ENCODE assay signal across 8 mouse cellular contexts in the genomic region with DNA sequence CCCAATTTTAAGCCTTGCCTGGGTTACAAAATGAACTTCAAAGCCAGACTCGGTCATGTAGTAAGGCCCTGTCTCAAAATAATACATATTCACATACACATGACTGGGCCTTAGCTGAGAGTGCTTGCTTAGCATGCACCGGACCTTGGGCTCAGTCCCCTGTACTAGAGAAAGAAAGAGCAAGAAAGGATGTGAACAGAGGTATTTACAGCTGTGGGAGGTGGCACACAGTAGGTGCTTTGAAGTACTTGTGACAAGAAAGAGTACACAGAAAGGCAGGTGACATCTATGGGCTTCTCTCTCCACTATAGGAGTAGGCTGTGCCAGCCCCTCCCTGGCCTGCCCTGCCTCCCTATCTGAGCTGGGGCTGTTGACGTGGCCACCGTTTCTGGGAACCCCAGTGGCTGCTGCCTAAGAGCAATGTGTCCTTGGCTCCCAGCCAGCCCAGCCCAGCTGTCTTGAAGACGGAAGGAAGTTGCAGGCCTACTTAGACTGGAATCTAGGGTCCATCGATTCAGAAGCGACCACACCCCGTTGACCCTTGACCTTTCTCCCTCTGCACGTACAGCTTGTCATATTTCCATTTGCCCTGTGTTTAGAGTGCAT. TPM values are rescaled to one million over a fixed set of nuclear protein-coding genes. Genes with fewer than 3 reads are reported as not detected.
DNase-seq lines count a peak whose midpoint lies in the region; ATAC-seq and TF ChIP-seq lines count a peak whose summit lies in the region.

No protein-coding gene starts in this region.

- no peaks in the 10 kb centered on the region for H3K36me3 ChIP-seq in hindbrain, postnatal 0 days (ENCODE audit: insufficient read depth, low read length)
- H3K36me3 ChIP-seq in hindbrain, embryonic 13.5 days = no peaks in the 10 kb centered on the region
- H3K36me3 ChIP-seq in stomach, postnatal 0 days (ENCODE audit: control insufficient read depth, insufficient read depth, low read length) = no peaks in the 10 kb centered on the region; the same call in 1 of the 2 replicates
- no peaks in the 10 kb centered on the region for H3K36me3 ChIP-seq in midbrain, embryonic 15.5 days (replicated peaks)

- no peak for ATAC-seq in hindbrain, postnatal 0 days
- no peak for ATAC-seq in hindbrain, embryonic 13.5 days (ENCODE audit: low FRiP score)
- peak; percentile 82 for ATAC-seq in activated CD4-positive, CD25-positive, alpha-beta regulatory T cell, adult 4 months
- ATAC-seq in megakaryocyte progenitor cell, adult 5-6 weeks (replicated peaks; ENCODE audit: poor library complexity) = peak; percentile 80
- peak; percentile 89 for ATAC-seq in stomach, postnatal 0 days (ENCODE audit: low FRiP score, low TSS enrichment)
- ATAC-seq in midbrain, embryonic 15.5 days (replicated peaks) = no peak

- DNase-seq in hindbrain, postnatal 0 days (ENCODE audit: low spot score) = peak; percentile 50
- peak; percentile 91 to 93 for DNase-seq in heart, adult 9 months (ENCODE audit: low spot score in 2 of 2)
- peak; percentile 72 for DNase-seq in layer of hippocampus, adult 9-11 months
- peak; percentile 96 for DNase-seq in stomach, postnatal 0 days (ENCODE audit: low spot score)

- peak overlapping the region; percentile 4; the same call in 1 of the 2 replicates for H3K27ac ChIP-seq in hindbrain, postnatal 0 days
- no peak overlapping the region for H3K27ac ChIP-seq in hindbrain, embryonic 13.5 days
- H3K27ac ChIP-seq in stomach, postnatal 0 days (replicated peaks) = peak overlapping the region; percentile 77
- no peak overlapping the region for H3K27ac ChIP-seq in midbrain, embryonic 15.5 days

- H3K27me3 ChIP-seq in hindbrain, postnatal 0 days (ENCODE audit: insufficient read depth, low read length) = no peaks in the 10 kb centered on the region
- H3K27me3 ChIP-seq in hindbrain, embryonic 13.5 days = 0 out of 2 replicates have a peak, but pooled peaks cover 2% of the 10 kb centered on the region
- H3K27me3 ChIP-seq in stomach, postnatal 0 days (ENCODE audit: control insufficient read depth, insufficient read depth, low read length) = no peaks in the 10 kb centered on the region
- no peaks in the 10 kb centered on the region for H3K27me3 ChIP-seq in midbrain, embryonic 15.5 days (replicated peaks)

- 57% methylated on average over 9 of the region's 9 CpGs for WGBS in hindbrain, postnatal 0 days
- WGBS in hindbrain, embryonic 13.5 days = 57% methylated on average over 9 of the region's 9 CpGs
- WGBS in stomach, postnatal 0 days = 29% methylated on average over 9 of the region's 9 CpGs
- WGBS in midbrain, embryonic 15.5 days = 71% methylated on average over 9 of the region's 9 CpGs

- H3K4me3 ChIP-seq in hindbrain, postnatal 0 days (ENCODE audit: low read length) = no peak overlapping the region
- no peak overlapping the region for H3K4me3 ChIP-seq in hindbrain, embryonic 13.5 days
- H3K4me3 ChIP-seq in stomach, postnatal 0 days (ENCODE audit: low read depth, low read length) = no peak overlapping the region
- no peak overlapping the region for H3K4me3 ChIP-seq in midbrain, embryonic 15.5 days

- no peak overlapping the region for H3K4me2 ChIP-seq in hindbrain, postnatal 0 days (ENCODE audit: low read depth, low read length)
- H3K4me2 ChIP-seq in hindbrain, embryonic 13.5 days = no peak overlapping the region
- no peak overlapping the region for H3K4me2 ChIP-seq in stomach, postnatal 0 days (replicated peaks; ENCODE audit: low read depth)
- no peak overlapping the region for H3K4me2 ChIP-seq in midbrain, embryonic 15.5 days

- H3K9me3 ChIP-seq in hindbrain, postnatal 0 days (ENCODE audit: low read length) = no peaks in the 10 kb centered on the region
- no peaks in the 10 kb centered on the region for H3K9me3 ChIP-seq in hindbrain, embryonic 13.5 days
- H3K9me3 ChIP-seq in stomach, postnatal 0 days (ENCODE audit: control insufficient read depth, low read length) = no peaks in the 10 kb centered on the region
- no peaks in the 10 kb centered on the region for H3K9me3 ChIP-seq in midbrain, embryonic 15.5 days

- no peak overlapping the region for H3K9ac ChIP-seq in hindbrain, postnatal 0 days (replicated peaks; ENCODE audit: low read length)
- H3K9ac ChIP-seq in hindbrain, embryonic 13.5 days = no peak overlapping the region
- no peak overlapping the region for H3K9ac ChIP-seq in stomach, postnatal 0 days (ENCODE audit: low read length)
- H3K9ac ChIP-seq in midbrain, embryonic 15.5 days = no peak overlapping the region

- peaks cover 10% of the 10 kb centered on the region for H3K4me1 ChIP-seq in hindbrain, postnatal 0 days (ENCODE audit: insufficient read depth, low read length)
- peaks cover 19% of the 10 kb centered on the region for H3K4me1 ChIP-seq in hindbrain, embryonic 13.5 days (replicated peaks)
- H3K4me1 ChIP-seq in stomach, postnatal 0 days (replicated peaks; ENCODE audit: control insufficient read depth, insufficient read depth) = peaks cover 23% of the 10 kb centered on the region
- peaks cover 7% of the 10 kb centered on the region; the same call in 1 of the 2 replicates for H3K4me1 ChIP-seq in midbrain, embryonic 15.5 days

- TF ChIP-seq CTCF in hindbrain, postnatal 0 days (IDR thresholded peaks at IDR 0.05; ENCODE audit: low read depth) = no peak
- TF ChIP-seq CTCF in stomach, postnatal 0 days (IDR thresholded peaks at IDR 0.05; ENCODE audit: low read depth) = no peak

- no peak for TF ChIP-seq EP300 in stomach, postnatal 0 days (optimal IDR thresholded peaks at IDR 0.05)

RNA-seq across cellular contexts. Expression of a gene that starts 9.3 kb away (rescaled TPM):
- 13.3 and 14.3 TPM in 2 replicates for total RNA-seq in hindbrain, postnatal 0 days (2014; rRNA removed)
- polyA plus RNA-seq in hindbrain, postnatal 0 days (2015; fragmentation: Nextera tagmentation; extraction: Ambion mirVana) = 4.5 and 5.0 TPM in 2 replicates
- 4.1 and 4.2 TPM in 2 replicates for polyA plus RNA-seq in hindbrain, embryonic 13.5 days (2015; fragmentation: Nextera tagmentation; extraction: Ambion mirVana)
- 10 to 100 TPM; 67.8 to 77.8 TPM for polyA plus RNA-seq in activated CD4-positive, CD25-positive, alpha-beta regulatory T cell, adult 4 months (2017; shearing (Covaris generic))
- total RNA-seq in megakaryocyte progenitor cell, adult 5-6 weeks (2015) = 10.5 and 12.0 TPM in 2 replicates
- 19.2 and 20.4 TPM in 2 replicates for total RNA-seq in megakaryocyte progenitor cell, adult 5-6 weeks (2017)
- 13.4 and 13.9 TPM in 2 replicates for polyA plus RNA-seq in stomach, postnatal 0 days (2015; fragmentation: Nextera tagmentation; extraction: Ambion mirVana)
- 5.4 and 5.9 TPM in 2 replicates for polyA plus RNA-seq in midbrain, embryonic 15.5 days (2015; fragmentation: Nextera tagmentation; extraction: Ambion mirVana)

RNA-seq across cellular contexts. Expression of a gene that starts 42.0 kb away (rescaled TPM):
- 0.52 TPM in 1 of 2 replicates, not detected in the other for total RNA-seq in hindbrain, postnatal 0 days (2014; rRNA removed)
- 0.29 and 0.40 TPM in 2 replicates for polyA plus RNA-seq in hindbrain, postnatal 0 days (2015; fragmentation: Nextera tagmentation; extraction: Ambion mirVana)
- 0.69 and 0.82 TPM in 2 replicates for polyA plus RNA-seq in hindbrain, embryonic 13.5 days (2015; fragmentation: Nextera tagmentation; extraction: Ambion mirVana)
- polyA plus RNA-seq in activated CD4-positive, CD25-positive, alpha-beta regulatory T cell, adult 4 months (2017; shearing (Covaris generic)) = 10 to 100 TPM; 53.6 to 63.4 TPM
- 2.7 and 4.3 TPM in 2 replicates for total RNA-seq in megakaryocyte progenitor cell, adult 5-6 weeks (2015)
- total RNA-seq in megakaryocyte progenitor cell, adult 5-6 weeks (2017) = 3.6 and 7.2 TPM in 2 replicates
- 0.29 and 0.45 TPM in 2 replicates for polyA plus RNA-seq in stomach, postnatal 0 days (2015; fragmentation: Nextera tagmentation; extraction: Ambion mirVana)
- polyA plus RNA-seq in midbrain, embryonic 15.5 days (2015; fragmentation: Nextera tagmentation; extraction: Ambion mirVana) = 0.39 and 0.41 TPM in 2 replicates

Comparison
In these comparisons a context has a peak if more than half of its experiments do, and no peak if none do; other contexts are left out.
1. H3K27ac ChIP-seq: peak in hindbrain, postnatal 0 days (single experiment) and stomach, postnatal 0 days (single experiment); none in hindbrain, embryonic 13.5 days (single experiment) and midbrain, embryonic 15.5 days (single experiment).
2. ATAC-seq: peak in activated CD4-positive, CD25-positive, alpha-beta regulatory T cell, adult 4 months (single experiment), megakaryocyte progenitor cell, adult 5-6 weeks (single experiment) and stomach, postnatal 0 days (single experiment); none in hindbrain, postnatal 0 days (single experiment), hindbrain, embryonic 13.5 days (single experiment) and midbrain, embryonic 15.5 days (single experiment).
3. RNA of a gene that starts 42.0 kb away (polyA plus RNA-seq): 53.6 to 63.4 TPM in activated CD4-positive, CD25-positive, alpha-beta regulatory T cell, adult 4 months; 0.69 to 0.82 TPM in hindbrain, embryonic 13.5 days, 0.39 to 0.41 TPM in midbrain, embryonic 15.5 days, 0.29 to 0.45 TPM in stomach, postnatal 0 days and 0.29 to 0.40 TPM in hindbrain, postnatal 0 days; every median in the first group is over 10 times any median in the second.
4. Peak in every context shown above with its lines, with median percentiles within 50 percentile points of each other: DNase-seq.